Mouse (Mus musculus) Muller cell, postnatal 12 days (primary cell): Measurements from ENCODE around the gene Fnip1.

Source experiments
- DNase-seq: peaks from one replicate; pipeline ENCODE4 v3.0.0-alpha.2; 2015; ENCODE audit errors: inconsistent ontology term

The Fnip1 gene

DNA sequence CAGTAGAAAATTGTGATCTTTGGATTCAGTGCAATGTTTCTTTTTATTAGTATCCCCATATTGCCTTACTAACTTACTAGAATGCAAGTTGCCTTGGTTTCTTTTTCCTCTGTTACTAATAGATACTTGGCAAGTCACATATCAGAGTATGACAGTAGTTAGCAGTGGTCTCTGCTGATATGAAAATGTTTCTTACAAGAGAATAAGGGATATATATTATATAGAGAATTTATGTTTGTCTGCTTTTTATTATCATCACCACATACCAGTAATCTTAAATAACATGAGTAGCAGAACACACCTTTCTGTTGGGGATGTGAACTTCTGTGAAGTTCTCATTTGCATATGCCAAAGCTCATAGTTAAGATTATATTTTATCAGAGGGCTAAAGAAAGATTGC lies 104.4 kb downstream of the Fnip1 start:
- DNase-seq, result no peak

DNA sequence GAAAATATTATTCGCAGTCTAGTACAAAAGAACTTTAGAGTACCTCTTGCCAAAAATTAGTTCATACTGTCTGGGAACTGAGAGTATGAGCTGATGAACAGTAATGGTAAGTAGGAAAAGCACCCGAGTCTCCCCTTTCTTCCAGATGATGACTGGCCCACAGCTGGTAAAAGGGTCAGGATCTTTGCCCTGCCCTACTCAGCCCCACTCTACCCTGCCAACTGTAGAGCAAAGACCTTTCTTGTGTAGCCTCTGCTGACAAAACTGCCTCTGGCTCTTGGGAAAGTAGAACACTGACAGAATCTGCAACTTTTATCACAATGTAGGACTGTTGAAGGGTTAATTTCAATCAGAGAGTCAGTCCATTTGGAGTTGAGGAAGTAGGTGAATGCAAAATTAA lies 117.0 kb downstream of the Fnip1 start:
- DNase-seq, result no peak

DNA sequence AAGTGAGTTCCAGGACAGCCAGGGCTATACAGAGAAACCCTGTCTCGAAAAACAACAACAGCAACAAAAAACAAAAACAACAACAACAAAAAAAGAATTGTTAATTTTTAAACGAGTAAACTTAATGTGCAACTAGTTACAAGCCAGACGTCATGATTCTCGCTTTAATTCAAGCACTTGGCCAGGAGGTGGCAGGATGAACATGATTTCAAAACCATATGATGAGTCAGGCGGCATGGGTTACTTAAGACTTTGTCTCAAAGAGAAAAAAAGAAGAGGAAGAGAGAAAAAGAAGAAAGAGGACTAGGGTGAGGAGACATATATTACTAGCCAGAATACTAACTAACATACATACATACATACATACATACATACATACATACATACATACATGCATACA lies 124.8 kb downstream of the Fnip1 start:
- no peak for DNase-seq
